Mouse (Mus musculus) midbrain, embryonic 13.5 days (tissue): ENCODE data around the gene Yipf1. TPM values are rescaled to one million over a fixed set of nuclear protein-coding genes. Genes with fewer than 3 reads are reported as not detected.
"Not testable (repeated sequence)": the region's sequence is repeated elsewhere in the genome, so short reads cannot be mapped to it uniquely, and the experiment has no call there.

ENCODE experiments used
- ATAC-seq: fragments of 200-750 bp; cut with Nextera tagmentation; 2 replicates; pipeline ENCODE4 v1.8.0; 2017; ENCODE audit warnings: mild to moderate bottlenecking, moderate TSS enrichment, moderate library complexity
- H3K27ac ChIP-seq: fragments of 300-500 bp; sonication (generic); 2 replicates; pipeline ENCODE4 v1.5.1; 2015; ENCODE audit warnings: inconsistent platforms, mild to moderate bottlenecking, moderate library complexity
- H3K27me3 ChIP-seq: fragments of 300-500 bp; sonication (generic); 2 replicates; pipeline ENCODE4 v1.6.1; 2015; ENCODE audit warnings: mild to moderate bottlenecking, inconsistent platforms
- H3K36me3 ChIP-seq: fragments of 300-500 bp; sonication (generic); 2 replicates; pipeline ENCODE4 v1.6.1; 2015; ENCODE audit warnings: mild to moderate bottlenecking, inconsistent platforms
- H3K4me1 ChIP-seq: fragments of 300-500 bp; sonication (generic); replicated peaks from 2 replicates; pipeline ENCODE4 v1.6.1; 2015; ENCODE audit warnings: inconsistent platforms
- H3K4me2 ChIP-seq: fragments of 300-500 bp; sonication (generic); replicated peaks from 2 replicates; pipeline ENCODE4 v1.6.1; 2015; ENCODE audit warnings: moderate library complexity, mild to moderate bottlenecking, inconsistent platforms
- H3K4me3 ChIP-seq: fragments of 300-500 bp; sonication (generic); replicated peaks from 2 replicates; pipeline ENCODE4 v1.5.1; 2015; ENCODE audit warnings: mild to moderate bottlenecking, inconsistent platforms
- H3K9ac ChIP-seq: fragments of 300-500 bp; sonication (generic); replicated peaks from 2 replicates; pipeline ENCODE4 v1.6.1; 2015; ENCODE audit warnings: mild to moderate bottlenecking, inconsistent platforms
- H3K9me3 ChIP-seq: fragments of 300-500 bp; sonication (generic); 2 replicates; pipeline ENCODE4 v1.6.1; 2016; ENCODE audit warnings: mild to moderate bottlenecking, inconsistent platforms
- WGBS: fragments of 180-500 bp; shearing (Covaris S2); methylation state at CpG from one replicate; pipeline ENCODE4 v1.1.7; 2015; 5-methylcytosine and 5-hydroxymethylcytosine counted together
- polyA plus RNA-seq: library from polyadenylated mRNA; unstranded; fragments of >200 nt; fragmentation: Nextera tagmentation; extraction: Ambion mirVana; gene quantifications from 2 replicates; pipeline ENCODE4 v1.2.1, GENCODE M21; 2015

The Yipf1 gene
- polyA plus RNA-seq, 1 experiment from 2014 or later = 53.9 TPM

- Histone ChIP-seq H3K4me3 (no peak overlapping the region), H3K36me3 (peaks cover 9% of the 10 kb centered on the region), H3K9ac (no peak overlapping the region), H3K27me3 (no peaks in the 10 kb centered on the region), H3K9me3 (no peaks in the 10 kb centered on the region), H3K27ac (no peak overlapping the region), H3K4me2 (no peak overlapping the region), H3K4me1 (no peaks in the 10 kb centered on the region)
- no peak for ATAC-seq
- 89% methylated on average over 3 of the region's 3 CpGs for WGBS
These were observed 44.3 kb downstream of the Yipf1 start for GRCm38 (mm10) chr4:107358460-107358859.

GRCm38 (mm10) chr4:107360457-107361145 is 46.4 kb downstream of the Yipf1 start:
- WGBS = 88% methylated on average over 7 of the region's 7 CpGs
- H3K27me3 ChIP-seq = no peaks in the 10 kb centered on the region
- no peak overlapping the region for H3K9ac ChIP-seq
- no peak for ATAC-seq
- H3K4me3 ChIP-seq = no peak overlapping the region
- H3K9me3 ChIP-seq = no peaks in the 10 kb centered on the region
- H3K36me3 ChIP-seq = peaks cover 9% of the 10 kb centered on the region
- H3K4me1 ChIP-seq = no peaks in the 10 kb centered on the region
- no peak overlapping the region for H3K4me2 ChIP-seq
- no peak overlapping the region for H3K27ac ChIP-seq

- no peaks in the 10 kb centered on the region for H3K4me1 ChIP-seq
- peaks cover 9% of the 10 kb centered on the region for H3K36me3 ChIP-seq
- 51% methylated on average over 4 of the region's 4 CpGs for WGBS
- H3K27me3 ChIP-seq = no peaks in the 10 kb centered on the region
- H3K9ac ChIP-seq = no peak overlapping the region
- no peak overlapping the region for H3K27ac ChIP-seq
- H3K9me3 ChIP-seq = no peaks in the 10 kb centered on the region
- ATAC-seq = no peak
- no peak overlapping the region for H3K4me3 ChIP-seq
- no peak overlapping the region for H3K4me2 ChIP-seq
These were observed 48.6 kb downstream of the Yipf1 start for GRCm38 (mm10) chr4:107362755-107363154.

GRCm38 (mm10) chr4:107363573-107363972 is 49.4 kb downstream of the Yipf1 start:
- WGBS = 82% methylated on average over 6 of the region's 6 CpGs
- Histone ChIP-seq H3K9me3 (no peaks in the 10 kb centered on the region), H3K4me3 (no peak overlapping the region), H3K9ac (no peak overlapping the region), H3K36me3 (peaks cover 5% of the 10 kb centered on the region), H3K4me2 (no peak overlapping the region), H3K27me3 (no peaks in the 10 kb centered on the region), H3K27ac (no peak overlapping the region), H3K4me1 (peaks cover 4% of the 10 kb centered on the region)
- no peak for ATAC-seq

- 88% methylated on average over 5 of the region's 5 CpGs for WGBS
- no peak for ATAC-seq
- H3K4me1 ChIP-seq = peaks cover 10% of the 10 kb centered on the region
- H3K27me3 ChIP-seq = no peaks in the 10 kb centered on the region
- H3K4me2 ChIP-seq = no peak overlapping the region
- H3K4me3 ChIP-seq = no peak overlapping the region
- no peaks in the 10 kb centered on the region for H3K9me3 ChIP-seq
- no peak overlapping the region; the same call in 1 of the 2 replicates for H3K27ac ChIP-seq
- peaks cover 5% of the 10 kb centered on the region; the same call in 1 of the 2 replicates for H3K36me3 ChIP-seq
- no peak overlapping the region for H3K9ac ChIP-seq
These were observed 50.1 kb downstream of the Yipf1 start for GRCm38 (mm10) chr4:107364190-107364639.

GRCm38 (mm10) chr4:107366408-107366807 is 52.2 kb downstream of the Yipf1 start:
- H3K4me3 ChIP-seq, H3K36me3 ChIP-seq: not testable (repeated sequence)

GRCm38 (mm10) chr4:107367567-107368314 is 53.6 kb downstream of the Yipf1 start, which contains the start of gene Ndc1:
TSS of gene Ndc1 (plus strand) at chr4:107367784.
- H3K36me3 ChIP-seq = peaks cover 9% of the 10 kb centered on the region
- H3K4me1 ChIP-seq = peaks cover 11% of the 10 kb centered on the region
- peak within 1 kb of the TSS; percentile 81 for H3K9ac ChIP-seq
- WGBS = under 1% methylated on average over 51 of the region's 51 CpGs
- H3K27me3 ChIP-seq = no peaks in the 10 kb centered on the region
- peak within 1 kb of the TSS; percentile 84 for H3K4me3 ChIP-seq
- peak; percentile 99 for ATAC-seq
- peak within 1 kb of the TSS; percentile 79 for H3K4me2 ChIP-seq
- peak within 1 kb of the TSS; percentile 91 for H3K27ac ChIP-seq
- no peaks in the 10 kb centered on the region for H3K9me3 ChIP-seq

More at GRCm38 (mm10) chr4:107366408-107366807, 52.2 kb downstream of the Yipf1 start:
- ATAC-seq, H3K9me3 ChIP-seq, H3K4me2 ChIP-seq, H3K27me3 ChIP-seq, H3K9ac ChIP-seq, H3K27ac ChIP-seq: not testable (repeated sequence)
- peaks cover 11% of the 10 kb centered on the region for H3K4me1 ChIP-seq

- Histone ChIP-seq H3K27ac (no peak overlapping the region), H3K4me1 (peaks cover 11% of the 10 kb centered on the region), H3K4me3 (no peak overlapping the region), H3K36me3 (peaks cover 45% of the 10 kb centered on the region), H3K9me3 (no peaks in the 10 kb centered on the region), H3K9ac (no peak overlapping the region), H3K27me3 (no peaks in the 10 kb centered on the region), H3K4me2 (no peak overlapping the region)
- ATAC-seq = no peak
- WGBS = 89% methylated on average over 2 of the region's 2 CpGs
These were observed 58.1 kb downstream of the Yipf1 start for GRCm38 (mm10) chr4:107372304-107372703.

GRCm38 (mm10) chr4:107374677-107375076 is 60.5 kb downstream of the Yipf1 start:
- Histone ChIP-seq H3K27ac (no peak overlapping the region), H3K4me2 (no peak overlapping the region), H3K4me3 (no peak overlapping the region), H3K9me3 (no peaks in the 10 kb centered on the region), H3K9ac (no peak overlapping the region), H3K36me3 (peaks cover 58% of the 10 kb centered on the region), H3K4me1 (no peaks in the 10 kb centered on the region), H3K27me3 (no peaks in the 10 kb centered on the region)
- WGBS = 93% methylated on average over 4 of the region's 4 CpGs
- ATAC-seq = no peak

- Histone ChIP-seq H3K27ac (no peak overlapping the region), H3K4me1 (no peaks in the 10 kb centered on the region), H3K4me2 (no peak overlapping the region), H3K4me3 (no peak overlapping the region), H3K27me3 (no peaks in the 10 kb centered on the region), H3K36me3 (peaks cover 72% of the 10 kb centered on the region), H3K9ac (no peak overlapping the region), H3K9me3 (no peaks in the 10 kb centered on the region)
- ATAC-seq = no peak
- WGBS = 90% methylated on average over 6 of the region's 6 CpGs
These were observed 64.8 kb downstream of the Yipf1 start for GRCm38 (mm10) chr4:107378954-107379353.

- Histone ChIP-seq H3K4me2 (no peak overlapping the region), H3K9ac (no peak overlapping the region), H3K36me3 (peaks cover 67% of the 10 kb centered on the region), H3K4me1 (no peaks in the 10 kb centered on the region), H3K27me3 (no peaks in the 10 kb centered on the region), H3K9me3 (no peaks in the 10 kb centered on the region), H3K27ac (no peak overlapping the region), H3K4me3 (no peak overlapping the region)
- no peak for ATAC-seq
- 88% methylated on average over 7 of the region's 7 CpGs for WGBS
These were observed 66.7 kb downstream of the Yipf1 start for GRCm38 (mm10) chr4:107380871-107381270.

GRCm38 (mm10) chr4:107387038-107387437 is 72.9 kb downstream of the Yipf1 start:
- no peak for ATAC-seq
- Histone ChIP-seq H3K4me3 (no peak overlapping the region), H3K4me1 (no peaks in the 10 kb centered on the region), H3K4me2 (no peak overlapping the region), H3K27me3 (no peaks in the 10 kb centered on the region), H3K9ac (no peak overlapping the region), H3K36me3 (peaks cover 75% of the 10 kb centered on the region), H3K27ac (no peak overlapping the region), H3K9me3 (no peaks in the 10 kb centered on the region)
- 96% methylated on average over 4 of the region's 4 CpGs for WGBS
